Mouse (Mus musculus) spleen, adult 2 months (tissue): ENCODE results near the gene 2810408A11Rik. TPM values are rescaled to one million over a fixed set of nuclear protein-coding genes. Genes with fewer than 3 reads are reported as not detected.

ENCODE experiments used
- DNase-seq, 2 experiments: peaks; one replicate each; pipeline versions ENCODE4 v3.0.0 to v3.0.0-alpha.2; 2012 to 2021; ENCODE audit warnings: low spot score in 2 of 2, low read depth in 1 of 2
- H3K27ac ChIP-seq: fragments of 200-500 bp; 2 replicates; pipeline ENCODE4 v1.5.1; 2012; ENCODE audit warnings: low read length, inconsistent platforms; ENCODE audit not compliant: insufficient read depth
- H3K27me3 ChIP-seq: fragments of 200-500 bp; 2 replicates; pipeline ENCODE4 v1.6.1; 2012; ENCODE audit warnings: mild to moderate bottlenecking, moderate library complexity, low read length, inconsistent platforms; ENCODE audit not compliant: control insufficient read depth, insufficient read depth
- H3K36me3 ChIP-seq: fragments of 200-500 bp; 2 replicates; pipeline ENCODE4 v1.6.1; 2012; ENCODE audit warnings: mild to moderate bottlenecking, low read length, inconsistent platforms; ENCODE audit not compliant: control insufficient read depth, insufficient read depth
- H3K4me1 ChIP-seq: fragments of 200-500 bp; 2 replicates; pipeline ENCODE4 v1.6.1; 2011; ENCODE audit warnings: inconsistent platforms; ENCODE audit not compliant: control insufficient read depth, insufficient read depth, insufficient read length
- H3K4me3 ChIP-seq: fragments of 200-500 bp; 2 replicates; pipeline ENCODE4 v1.5.1; 2011; ENCODE audit warnings: mild to moderate bottlenecking, inconsistent platforms; ENCODE audit not compliant: insufficient read depth, insufficient read length; ENCODE audit errors: extremely low read depth
- CTCF ChIP-seq: fragments of 200-500 bp; IDR thresholded peaks from 2 replicates; pipeline ENCODE4 v1.5.1; 2011; ENCODE audit warnings: mild to moderate bottlenecking, inconsistent platforms; ENCODE audit not compliant: insufficient read depth, insufficient read length, insufficient replicate concordance; ENCODE audit errors: extremely low read depth
- POLR2A ChIP-seq: fragments of 200-500 bp; IDR thresholded peaks from 2 replicates; pipeline ENCODE4 v1.6.1; 2011; ENCODE audit warnings: low read depth, low read length, inconsistent platforms
- WGBS: fragments of 180-500 bp; shearing (Covaris S2); methylation state at CpG from one replicate; pipeline ENCODE4 v1.1.7; 2018; 5-methylcytosine and 5-hydroxymethylcytosine counted together
- polyA plus RNA-seq: library from polyadenylated mRNA; depleted of rRNA; stranded (reverse); fragments of >200 nt; gene quantifications from 2 replicates; pipeline ENCODE4 v1.2.3, GENCODE M21; 2012

2810408A11Rik gene
- polyA plus RNA-seq, 1 experiment, result 0.51 TPM

DNA sequence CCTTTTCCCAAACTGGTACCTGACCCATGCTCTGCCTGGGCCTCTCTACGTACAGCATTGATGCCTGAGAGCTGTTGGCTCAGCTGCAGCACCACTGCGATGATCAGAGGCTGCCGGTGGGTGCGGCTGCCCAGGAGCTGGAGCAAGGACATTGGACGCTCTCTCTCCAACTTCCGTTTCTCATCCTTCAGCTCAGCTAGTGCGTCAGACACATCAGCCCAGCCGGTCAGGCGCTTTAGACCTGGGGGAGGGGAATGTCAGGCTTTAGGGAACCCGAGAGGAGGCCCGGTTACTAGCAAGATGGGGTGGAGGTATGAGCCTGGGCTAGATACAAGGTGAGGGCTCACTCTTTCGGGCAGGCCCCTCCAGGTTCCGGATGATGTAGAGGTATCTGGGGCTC lies 44.4 kb upstream of the 2810408A11Rik start:
- no peak overlapping the region for H3K4me3 ChIP-seq
- 0 out of 2 replicates have a peak, but pooled peaks cover 2% of the 10 kb centered on the region for H3K27me3 ChIP-seq
- 93% methylated on average over 13 of the region's 13 CpGs for WGBS
- H3K36me3 ChIP-seq, result no peaks in the 10 kb centered on the region
- peaks cover 4% of the 10 kb centered on the region; the same call in 1 of the 2 replicates for H3K4me1 ChIP-seq
- no peak overlapping the region for H3K27ac ChIP-seq
- no peak for TF ChIP-seq POLR2A
- TF ChIP-seq CTCF, result no peak
- no peak for DNase-seq

DNA sequence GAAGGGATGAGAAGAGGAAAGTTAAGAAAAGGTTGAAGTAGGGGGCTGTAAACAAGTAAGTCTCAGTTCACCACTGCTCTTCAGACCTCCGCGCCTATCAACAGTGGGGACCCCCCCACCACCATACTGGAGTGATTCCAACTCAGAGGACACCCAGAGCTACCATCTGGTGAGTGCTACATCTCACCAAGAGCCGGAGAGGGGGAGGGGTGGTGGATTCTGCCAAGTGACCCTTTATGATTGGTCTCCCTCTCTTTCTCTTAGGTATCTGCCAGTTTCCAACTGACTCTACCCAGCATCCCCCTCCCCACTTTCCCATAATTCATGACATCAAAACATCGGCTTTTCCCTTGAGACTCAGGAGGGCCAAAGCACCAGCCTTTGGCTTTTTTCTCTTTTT lies 40.2 kb upstream of the 2810408A11Rik start:
- Histone ChIP-seq H3K36me3 (no peaks in the 10 kb centered on the region), H3K4me1 (peaks cover 2% of the 10 kb centered on the region), H3K4me3 (no peak overlapping the region), H3K27ac (no peak overlapping the region), H3K27me3 (peaks cover 7% of the 10 kb centered on the region)
- WGBS, result 98% methylated on average over 4 of the region's 4 CpGs
- no peak for DNase-seq
- TF ChIP-seq POLR2A (no peak), CTCF (no peak)

DNA sequence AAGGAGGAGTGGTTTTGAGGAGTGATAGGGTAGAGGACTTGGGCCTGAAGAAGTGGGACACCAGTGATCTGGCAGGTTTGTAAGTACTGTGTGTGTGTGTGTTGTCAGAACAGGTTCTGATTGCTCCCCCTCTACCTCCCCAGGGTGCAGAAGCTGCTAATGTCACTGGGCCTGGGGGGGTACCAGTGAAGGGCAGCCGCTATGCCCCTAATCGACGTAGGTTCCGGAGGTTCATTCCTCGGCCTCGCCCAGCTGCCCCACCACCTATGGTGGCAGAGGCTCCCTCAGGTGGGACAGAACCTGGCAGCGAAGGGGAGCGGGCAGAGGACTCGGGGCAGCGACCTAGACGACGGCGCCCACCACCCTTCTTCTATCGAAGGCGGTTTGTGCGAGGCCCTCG lies 38.9 kb upstream of the 2810408A11Rik start:
- TF ChIP-seq POLR2A, result no peak
- TF ChIP-seq CTCF, result no peak
- peaks cover 12% of the 10 kb centered on the region for H3K4me1 ChIP-seq
- H3K36me3 ChIP-seq, result no peaks in the 10 kb centered on the region
- H3K4me3 ChIP-seq, result no peak overlapping the region
- peaks cover 12% of the 10 kb centered on the region for H3K27me3 ChIP-seq
- no peak overlapping the region for H3K27ac ChIP-seq
- DNase-seq, result no peak
- WGBS, result 94% methylated on average over 17 of the region's 17 CpGs

DNA sequence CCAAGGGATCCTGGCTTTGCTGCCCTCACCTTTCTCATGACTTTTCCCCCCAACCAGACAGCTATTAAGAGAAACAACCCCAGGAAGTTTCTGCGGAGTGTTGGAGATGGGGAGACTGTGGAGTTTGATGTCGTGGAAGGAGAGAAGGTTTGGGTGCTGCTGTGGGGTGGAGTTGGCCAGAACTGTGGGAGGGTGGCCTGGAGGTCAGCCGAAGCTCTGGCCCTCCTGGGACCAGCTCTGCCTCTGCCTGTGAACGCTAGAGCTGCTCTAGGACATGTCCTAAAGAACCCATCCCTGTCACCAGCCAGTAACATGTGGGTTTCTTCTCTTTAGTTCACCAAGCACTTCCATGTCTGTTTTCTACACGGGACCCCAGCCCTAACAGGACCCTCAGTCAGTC lies 38.4 kb upstream of the 2810408A11Rik start:
- no peak for TF ChIP-seq POLR2A
- no peak for TF ChIP-seq CTCF
- WGBS, result 74% methylated on average over 5 of the region's 5 CpGs
- Histone ChIP-seq H3K4me3 (no peak overlapping the region), H3K27me3 (peaks cover 13% of the 10 kb centered on the region), H3K36me3 (no peaks in the 10 kb centered on the region), H3K27ac (no peak overlapping the region), H3K4me1 (peaks cover 12% of the 10 kb centered on the region)
- DNase-seq, result no peak

DNA sequence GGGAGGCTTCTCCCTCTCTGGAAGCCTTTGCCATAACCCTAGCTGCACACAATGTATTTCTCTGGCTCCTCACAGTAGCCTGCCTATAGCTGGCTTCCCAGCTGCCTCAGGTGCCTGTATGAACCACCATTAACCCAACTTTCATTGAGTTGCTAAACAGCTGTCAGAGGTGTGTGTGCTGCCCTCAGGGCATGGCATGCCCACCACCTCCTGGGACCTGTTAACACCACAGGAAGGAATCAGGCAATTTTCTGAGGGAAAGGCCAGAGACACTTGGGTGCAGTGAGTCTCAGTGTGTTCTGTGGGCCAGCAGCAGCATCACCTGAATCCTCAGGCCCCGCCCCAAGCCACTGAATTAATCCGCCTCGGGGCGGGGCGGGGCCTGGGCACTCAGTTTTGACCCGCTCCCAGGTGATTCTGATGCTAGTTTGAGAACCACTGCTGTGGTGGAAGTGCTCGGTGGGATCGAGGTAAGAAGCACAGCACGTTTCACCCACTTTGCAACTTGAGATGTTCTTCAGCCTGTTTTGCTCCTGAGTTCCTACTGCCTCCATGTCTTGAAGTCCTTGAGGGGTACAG lies 37.7 kb upstream of the 2810408A11Rik start:
- WGBS, result 67% methylated on average over 9 of the region's 9 CpGs
- H3K4me3 ChIP-seq, result no peak overlapping the region
- peaks cover 13% of the 10 kb centered on the region for H3K27me3 ChIP-seq
- H3K4me1 ChIP-seq, result peaks cover 12% of the 10 kb centered on the region
- H3K36me3 ChIP-seq, result no peaks in the 10 kb centered on the region
- TF ChIP-seq CTCF, result no peak
- TF ChIP-seq POLR2A, result no peak
- no peak for DNase-seq
- no peak overlapping the region for H3K27ac ChIP-seq

DNA sequence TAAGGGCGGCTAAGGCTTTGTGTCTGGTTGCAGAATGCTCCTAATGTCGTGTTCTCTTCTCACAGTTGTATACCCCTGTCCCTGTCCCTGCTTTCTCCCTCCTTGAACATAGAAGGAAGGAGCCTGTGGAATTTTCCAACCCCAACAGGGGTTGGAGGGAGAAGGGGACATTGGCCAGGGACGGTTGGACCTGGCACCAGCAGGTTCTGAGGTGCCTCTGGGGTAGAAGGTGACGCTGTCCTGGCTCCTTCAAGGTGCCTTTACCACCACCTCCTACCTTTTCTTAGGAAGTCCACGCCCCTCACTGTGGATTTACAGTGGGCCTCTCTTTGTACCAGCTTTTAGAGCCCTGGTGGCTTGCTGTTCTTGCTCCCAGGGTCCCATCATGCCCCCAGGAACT lies 37.0 kb upstream of the 2810408A11Rik start:
- TF ChIP-seq CTCF (no peak), POLR2A (no peak)
- 88% methylated on average over 5 of the region's 5 CpGs for WGBS
- no peak for DNase-seq
- Histone ChIP-seq H3K27me3 (peaks cover 13% of the 10 kb centered on the region), H3K4me1 (peaks cover 12% of the 10 kb centered on the region), H3K27ac (no peak overlapping the region), H3K36me3 (no peaks in the 10 kb centered on the region), H3K4me3 (no peak overlapping the region)

DNA sequence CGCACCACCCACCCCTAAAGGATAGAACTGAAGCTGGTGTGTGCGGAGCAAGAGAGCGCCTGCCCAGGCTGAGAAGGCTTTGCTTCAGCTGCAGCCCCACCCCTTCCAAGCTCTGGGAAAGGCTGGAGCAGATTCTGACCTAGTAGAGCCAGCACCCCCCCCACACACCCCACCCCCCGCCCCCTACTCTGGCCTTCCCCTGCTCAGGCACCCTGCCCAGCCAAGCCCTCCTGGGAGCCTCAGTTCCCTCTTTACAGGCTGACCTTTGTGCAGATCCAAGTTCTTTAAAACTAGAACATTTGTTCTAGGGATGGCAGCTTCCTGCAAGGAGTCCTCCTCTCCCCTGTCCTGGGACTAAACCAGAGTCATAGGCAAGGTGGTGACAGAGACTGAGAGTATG lies 36.6 kb upstream of the 2810408A11Rik start:
- Histone ChIP-seq H3K4me3 (no peak overlapping the region), H3K27me3 (peaks cover 13% of the 10 kb centered on the region), H3K27ac (no peak overlapping the region), H3K4me1 (peaks cover 12% of the 10 kb centered on the region), H3K36me3 (no peaks in the 10 kb centered on the region)
- DNase-seq, result no peak
- TF ChIP-seq POLR2A, result no peak
- no peak for TF ChIP-seq CTCF
- WGBS, result 55% methylated on average over 4 of the region's 4 CpGs

DNA sequence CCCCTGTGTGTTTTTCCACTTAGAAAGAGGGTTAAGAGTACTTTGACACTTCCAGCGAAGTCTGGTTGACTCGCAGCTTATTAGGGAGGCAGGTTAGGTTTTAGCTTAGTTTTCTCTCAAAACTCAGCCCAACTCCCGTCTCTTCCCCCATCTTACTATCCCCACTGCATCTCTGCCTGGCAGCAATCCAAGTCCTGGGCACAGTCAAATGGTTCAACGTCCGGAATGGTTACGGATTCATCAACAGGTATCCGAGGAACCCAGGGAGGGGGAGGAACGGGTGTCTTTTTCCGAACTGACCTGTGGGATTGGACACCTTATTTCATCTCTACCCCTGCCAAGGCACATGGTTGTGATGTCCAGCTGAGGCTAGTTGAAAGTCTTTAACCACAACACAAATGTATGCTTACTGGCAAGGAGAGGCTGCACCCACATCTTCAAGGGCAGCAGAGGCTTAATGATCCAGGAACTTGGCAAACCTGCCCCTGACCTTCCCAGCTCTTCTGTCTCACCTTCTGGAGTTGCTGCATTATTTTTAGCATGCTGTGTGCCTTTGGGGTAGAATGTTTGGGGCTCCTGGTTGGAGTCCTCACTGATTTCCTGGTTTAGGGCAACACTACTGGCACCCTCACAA lies 36.0 kb upstream of the 2810408A11Rik start:
- WGBS, result 49% methylated on average over 9 of the region's 9 CpGs
- Histone ChIP-seq H3K4me3 (no peak overlapping the region), H3K36me3 (no peaks in the 10 kb centered on the region), H3K4me1 (peaks cover 15% of the 10 kb centered on the region), H3K27me3 (peaks cover 13% of the 10 kb centered on the region), H3K27ac (no peak overlapping the region)
- no peak for DNase-seq
- TF ChIP-seq CTCF (no peak), POLR2A (no peak)
